Mouse (Mus musculus): Measurements from ENCODE around the gene Svop. TPM values are rescaled to one million over a fixed set of nuclear protein-coding genes. Genes with fewer than 3 reads are reported as not detected.

Gene Svop
- polyA plus RNA-seq, 1 experiment from 2014 or later = 83.0 TPM

DNA sequence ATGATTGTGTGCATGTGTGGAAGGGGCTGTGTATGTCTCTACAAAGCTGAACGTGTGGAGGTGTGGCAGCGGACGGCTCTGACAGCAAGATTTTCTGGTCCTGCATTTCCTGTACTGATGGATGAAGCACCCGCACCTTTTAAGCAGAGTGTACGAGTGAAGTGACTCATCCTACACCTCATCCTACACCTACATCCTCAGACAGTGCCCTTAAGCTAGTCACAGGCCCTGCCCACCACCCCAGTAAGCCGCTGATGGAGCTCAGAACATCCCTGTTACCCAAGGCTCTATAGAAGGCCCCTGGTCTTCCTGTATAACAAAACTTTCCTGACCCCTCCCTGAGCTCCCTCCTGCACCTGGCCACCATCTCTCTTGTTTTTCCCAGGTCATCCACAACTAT, 67.0 kb downstream of the Svop start:
- Histone ChIP-seq H3K27ac (no peak overlapping the region), H3K36me3 (replicated peaks; ENCODE audit: control insufficient read depth, insufficient read depth) (peaks cover 14% of the 10 kb centered on the region; the same call in 1 of the 2 replicates), H3K4me3 (replicated peaks; ENCODE audit: low read length) (no peak overlapping the region), H3K4me1 (replicated peaks; ENCODE audit: control insufficient read depth, insufficient read depth, low read length) (no peaks in the 10 kb centered on the region), H3K4me2 (replicated peaks) (peak overlapping the region; percentile 25; the same call in 1 of the 2 replicates), H3K9ac (no peak overlapping the region), H3K27me3 (ENCODE audit: control insufficient read depth, insufficient read depth, low read length) (no peaks in the 10 kb centered on the region), H3K9me3 (ENCODE audit: control insufficient read depth, low read length) (no peaks in the 10 kb centered on the region)
- 69% methylated on average over 6 of the region's 6 CpGs for WGBS
- ATAC-seq (ENCODE audit: low FRiP score) (peak; percentile 7; the same call in 1 of the 2 replicates), DNase-seq (ENCODE audit: low spot score) (no peak)

GRCm38 (mm10) chr5:114015121-114015520, 76.2 kb downstream of the Svop start:
- Histone ChIP-seq H3K4me3 (replicated peaks; ENCODE audit: low read length) (no peak overlapping the region), H3K9ac (no peak overlapping the region), H3K9me3 (ENCODE audit: control insufficient read depth, low read length) (0 out of 2 replicates have a peak, but pooled peaks cover 3% of the 10 kb centered on the region), H3K4me2 (replicated peaks) (no peak overlapping the region), H3K4me1 (replicated peaks; ENCODE audit: control insufficient read depth, insufficient read depth, low read length) (no peaks in the 10 kb centered on the region), H3K27me3 (ENCODE audit: control insufficient read depth, insufficient read depth, low read length) (no peaks in the 10 kb centered on the region), H3K36me3 (replicated peaks; ENCODE audit: control insufficient read depth, insufficient read depth) (no peaks in the 10 kb centered on the region), H3K27ac (no peak overlapping the region)
- DNase-seq (ENCODE audit: low spot score) (no peak), ATAC-seq (ENCODE audit: low FRiP score) (no peak)
- 69% methylated on average over 7 of the region's 7 CpGs for WGBS

DNA sequence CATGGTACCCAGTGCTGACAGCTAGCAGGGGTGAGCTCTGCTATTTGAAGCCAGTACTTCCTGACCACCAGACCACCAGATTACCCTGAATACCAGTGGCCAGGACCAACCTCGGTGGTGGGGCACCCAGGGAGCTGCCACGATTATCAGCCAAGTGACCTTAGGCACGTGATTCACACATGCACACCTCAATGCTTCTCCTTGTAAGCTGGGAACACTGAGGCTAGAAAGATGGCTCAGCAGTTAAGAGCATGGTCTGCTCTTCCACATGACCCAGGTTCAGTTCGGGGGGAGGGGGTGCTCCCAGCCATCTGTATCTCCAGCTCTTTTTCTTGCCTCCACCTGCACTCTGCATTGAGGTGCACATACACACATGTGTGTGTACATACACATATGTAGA, 82.3 kb downstream of the Svop start:
- whole genome bisulfite sequencing = 86% methylated on average over 4 of the region's 4 CpGs
- ATAC-seq (ENCODE audit: low FRiP score) = no peak

GRCm38 (mm10) chr5:114007753-114008453, 83.5 kb downstream of the Svop start:
- Histone ChIP-seq H3K27ac (no peak overlapping the region), H3K9me3 (ENCODE audit: control insufficient read depth, low read length) (no peaks in the 10 kb centered on the region), H3K4me1 (replicated peaks; ENCODE audit: control insufficient read depth, insufficient read depth, low read length) (no peaks in the 10 kb centered on the region), H3K36me3 (replicated peaks; ENCODE audit: control insufficient read depth, insufficient read depth) (no peaks in the 10 kb centered on the region), H3K9ac (no peak overlapping the region), H3K4me2 (replicated peaks) (no peak overlapping the region), H3K4me3 (replicated peaks; ENCODE audit: low read length) (no peak overlapping the region), H3K27me3 (ENCODE audit: control insufficient read depth, insufficient read depth, low read length) (no peaks in the 10 kb centered on the region)
- ATAC-seq (ENCODE audit: low FRiP score) (no peak), DNase-seq (ENCODE audit: low spot score) (no peak)
- 72% methylated on average over 12 of the region's 12 CpGs for WGBS

More for the DNA sequence above, 82.3 kb downstream of the Svop start:
- no peaks in the 10 kb centered on the region for H3K9me3 ChIP-seq (ENCODE audit: control insufficient read depth, low read length)
- H3K27me3 ChIP-seq (ENCODE audit: control insufficient read depth, insufficient read depth, low read length) = no peaks in the 10 kb centered on the region
- H3K27ac ChIP-seq = no peak overlapping the region
- DNase-seq (ENCODE audit: low spot score) = no peak
- no peaks in the 10 kb centered on the region for H3K36me3 ChIP-seq (replicated peaks; ENCODE audit: control insufficient read depth, insufficient read depth)
- no peaks in the 10 kb centered on the region for H3K4me1 ChIP-seq (replicated peaks; ENCODE audit: control insufficient read depth, insufficient read depth, low read length)
- H3K9ac ChIP-seq = no peak overlapping the region
- no peak overlapping the region for H3K4me3 ChIP-seq (replicated peaks; ENCODE audit: low read length)
- no peak overlapping the region for H3K4me2 ChIP-seq (replicated peaks)

DNA sequence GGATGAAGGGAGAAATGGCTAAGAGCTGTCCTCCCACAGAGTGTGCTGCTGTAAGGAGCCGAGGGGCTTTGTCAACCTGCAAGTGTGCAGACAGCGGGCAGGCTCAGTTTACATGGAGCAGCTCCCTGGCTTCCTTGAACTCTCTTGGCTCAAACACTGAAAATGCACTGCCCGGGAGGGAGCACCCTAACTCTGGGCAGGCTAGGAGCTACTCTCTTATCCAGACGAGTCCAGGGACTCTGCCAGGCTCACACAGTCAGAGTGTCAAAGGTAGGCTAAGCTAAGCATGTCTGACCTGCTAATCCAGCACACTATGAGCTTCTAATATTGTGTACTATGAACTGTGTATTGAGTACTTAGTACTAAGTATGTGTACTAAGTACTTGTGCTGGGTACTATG, 84.4 kb downstream of the Svop start:
- WGBS = 86% methylated on average over 4 of the region's 4 CpGs

DNA sequence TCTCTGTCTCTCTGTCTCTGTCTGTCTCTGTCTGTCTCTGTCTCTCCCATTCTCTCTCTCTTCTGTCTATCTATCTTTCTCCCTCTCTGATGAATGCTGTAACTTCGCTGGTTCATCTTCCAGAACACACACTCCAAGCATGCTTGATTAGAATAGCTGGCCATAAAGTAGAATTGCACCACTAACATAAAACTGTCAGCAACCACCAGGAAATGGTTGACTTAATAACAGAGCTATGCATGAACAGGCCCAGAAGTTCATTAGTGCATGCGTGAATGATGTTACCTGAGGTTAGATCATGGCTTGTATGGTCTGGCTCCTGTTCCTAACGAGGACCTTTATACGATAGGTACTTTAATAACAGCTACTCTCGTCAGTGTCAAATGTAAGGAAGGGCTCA, 86.3 kb downstream of the Svop start:
- 87% methylated on average over 5 of the region's 5 CpGs for WGBS
- H3K4me1 ChIP-seq (replicated peaks; ENCODE audit: control insufficient read depth, insufficient read depth, low read length) = no peaks in the 10 kb centered on the region
- no peak overlapping the region for H3K27ac ChIP-seq
- H3K4me2 ChIP-seq (replicated peaks) = no peak overlapping the region
- H3K27me3 ChIP-seq (ENCODE audit: control insufficient read depth, insufficient read depth, low read length) = no peaks in the 10 kb centered on the region
- H3K9ac ChIP-seq = no peak overlapping the region
- H3K9me3 ChIP-seq (ENCODE audit: control insufficient read depth, low read length) = no peaks in the 10 kb centered on the region
- ATAC-seq (ENCODE audit: low FRiP score) (no peak), DNase-seq (ENCODE audit: low spot score) (no peak)
- H3K4me3 ChIP-seq (replicated peaks; ENCODE audit: low read length) = no peak overlapping the region
- H3K36me3 ChIP-seq (replicated peaks; ENCODE audit: control insufficient read depth, insufficient read depth) = no peaks in the 10 kb centered on the region

More for the DNA sequence above, 84.4 kb downstream of the Svop start:
- H3K4me1 ChIP-seq (replicated peaks; ENCODE audit: control insufficient read depth, insufficient read depth, low read length) = no peaks in the 10 kb centered on the region
- H3K9me3 ChIP-seq (ENCODE audit: control insufficient read depth, low read length) = no peaks in the 10 kb centered on the region
- no peak overlapping the region for H3K4me3 ChIP-seq (replicated peaks; ENCODE audit: low read length)
- DNase-seq (ENCODE audit: low spot score) = no peak
- no peak for ATAC-seq (ENCODE audit: low FRiP score)
- no peak overlapping the region for H3K27ac ChIP-seq
- H3K27me3 ChIP-seq (ENCODE audit: control insufficient read depth, insufficient read depth, low read length) = no peaks in the 10 kb centered on the region
- no peak overlapping the region for H3K4me2 ChIP-seq (replicated peaks)
- no peaks in the 10 kb centered on the region for H3K36me3 ChIP-seq (replicated peaks; ENCODE audit: control insufficient read depth, insufficient read depth)
- no peak overlapping the region for H3K9ac ChIP-seq

DNA sequence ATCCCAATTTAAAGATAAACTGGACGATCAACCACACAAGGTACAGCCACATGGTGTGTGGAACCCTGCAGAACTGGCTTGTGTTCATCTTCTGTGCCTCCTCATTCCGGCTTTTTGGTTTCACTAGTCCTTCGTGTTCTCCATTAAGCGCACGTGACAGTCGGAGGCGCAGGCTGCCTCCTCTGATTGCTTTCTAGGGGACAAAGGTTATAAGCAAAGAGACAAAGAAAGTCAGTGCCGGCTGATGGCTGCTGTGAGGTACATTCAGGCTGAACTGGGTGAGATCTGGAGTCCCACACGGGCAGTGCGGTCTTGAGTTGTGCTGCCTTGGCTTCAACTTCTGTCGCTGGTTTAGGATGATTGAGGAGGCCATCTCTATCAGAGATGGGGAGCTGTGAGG, 86.8 kb downstream of the Svop start:
- no peak overlapping the region for H3K9ac ChIP-seq
- H3K27me3 ChIP-seq (ENCODE audit: control insufficient read depth, insufficient read depth, low read length) = no peaks in the 10 kb centered on the region
- no peaks in the 10 kb centered on the region for H3K4me1 ChIP-seq (replicated peaks; ENCODE audit: control insufficient read depth, insufficient read depth, low read length)
- H3K4me3 ChIP-seq (replicated peaks; ENCODE audit: low read length) = no peak overlapping the region
- DNase-seq (ENCODE audit: low spot score) (no peak), ATAC-seq (ENCODE audit: low FRiP score) (no peak)
- 58% methylated on average over 11 of the region's 11 CpGs for WGBS
- no peaks in the 10 kb centered on the region for H3K36me3 ChIP-seq (replicated peaks; ENCODE audit: control insufficient read depth, insufficient read depth)
- H3K27ac ChIP-seq = no peak overlapping the region
- H3K4me2 ChIP-seq (replicated peaks) = no peak overlapping the region
- no peaks in the 10 kb centered on the region for H3K9me3 ChIP-seq (ENCODE audit: control insufficient read depth, low read length)

DNA sequence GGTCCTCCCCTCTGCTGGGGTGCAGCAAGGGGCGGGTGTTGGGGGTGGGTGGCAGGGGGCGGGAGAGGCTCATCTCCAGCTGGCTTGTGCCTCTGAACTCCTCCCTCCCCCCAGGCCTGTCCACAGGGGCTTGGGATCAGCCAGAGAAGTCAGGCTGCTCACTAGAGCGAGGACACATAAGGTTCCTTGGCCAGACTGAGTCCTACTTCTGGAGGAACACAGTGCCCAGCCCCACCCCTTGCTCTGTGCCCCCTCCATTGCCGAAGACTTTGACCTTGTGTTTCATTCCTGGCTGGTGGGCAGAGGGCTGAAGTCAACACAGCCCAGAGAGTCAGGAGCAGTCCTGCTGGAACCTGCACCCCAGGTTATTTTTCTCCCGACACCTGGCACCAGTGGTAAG, 87.8 kb downstream of the Svop start, which contains the start of gene Dao:
Gene Dao (plus strand): TSS at position 162 of the 400 bp plus-strand sequence.
- H3K36me3 ChIP-seq (replicated peaks; ENCODE audit: control insufficient read depth, insufficient read depth) = no peaks in the 10 kb centered on the region
- no peak within 1 kb of the TSS for H3K4me3 ChIP-seq (replicated peaks; ENCODE audit: low read length)
- no peaks in the 10 kb centered on the region for H3K4me1 ChIP-seq (replicated peaks; ENCODE audit: control insufficient read depth, insufficient read depth, low read length)
- 69% methylated on average over 5 of the region's 5 CpGs for WGBS
- no peak within 1 kb of the TSS for H3K9ac ChIP-seq
- no peak for DNase-seq (ENCODE audit: low spot score)
- ATAC-seq (ENCODE audit: low FRiP score) = no peak
- H3K27ac ChIP-seq = no peak within 1 kb of the TSS
- no peak within 1 kb of the TSS for H3K4me2 ChIP-seq (replicated peaks)
- no peaks in the 10 kb centered on the region for H3K9me3 ChIP-seq (ENCODE audit: control insufficient read depth, low read length)
- H3K27me3 ChIP-seq (ENCODE audit: control insufficient read depth, insufficient read depth, low read length) = no peaks in the 10 kb centered on the region

DNA sequence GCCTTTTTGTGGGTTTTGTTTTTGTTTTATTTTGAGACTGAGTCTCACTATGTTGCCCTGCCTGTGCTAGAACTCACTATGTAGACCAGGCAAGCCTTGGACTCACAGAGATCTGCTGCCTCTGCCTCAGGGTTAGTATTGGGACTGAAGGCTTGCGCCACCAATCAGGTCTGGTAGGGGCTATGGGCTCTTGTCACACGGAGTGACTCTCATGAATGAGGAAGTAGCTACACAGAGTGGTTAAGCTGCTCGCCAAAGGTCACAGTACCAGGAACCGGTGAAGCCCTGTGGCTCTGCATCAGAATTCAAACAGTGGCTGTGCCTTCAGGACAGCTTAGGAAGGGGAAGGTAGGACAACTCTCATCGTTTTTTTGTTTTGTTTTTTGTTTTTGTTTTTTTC, 92.0 kb downstream of the Svop start:
- Histone ChIP-seq H3K27ac (no peak overlapping the region), H3K4me3 (replicated peaks; ENCODE audit: low read length) (no peak overlapping the region), H3K4me1 (replicated peaks; ENCODE audit: control insufficient read depth, insufficient read depth, low read length) (peaks cover 2% of the 10 kb centered on the region), H3K27me3 (ENCODE audit: control insufficient read depth, insufficient read depth, low read length) (no peaks in the 10 kb centered on the region), H3K9me3 (ENCODE audit: control insufficient read depth, low read length) (no peaks in the 10 kb centered on the region), H3K36me3 (replicated peaks; ENCODE audit: control insufficient read depth, insufficient read depth) (no peaks in the 10 kb centered on the region), H3K4me2 (replicated peaks) (no peak overlapping the region), H3K9ac (no peak overlapping the region)
- DNase-seq (ENCODE audit: low spot score) = no peak
- WGBS = 68% methylated on average over 5 of the region's 5 CpGs
- ATAC-seq (ENCODE audit: low FRiP score) = no peak

DNA sequence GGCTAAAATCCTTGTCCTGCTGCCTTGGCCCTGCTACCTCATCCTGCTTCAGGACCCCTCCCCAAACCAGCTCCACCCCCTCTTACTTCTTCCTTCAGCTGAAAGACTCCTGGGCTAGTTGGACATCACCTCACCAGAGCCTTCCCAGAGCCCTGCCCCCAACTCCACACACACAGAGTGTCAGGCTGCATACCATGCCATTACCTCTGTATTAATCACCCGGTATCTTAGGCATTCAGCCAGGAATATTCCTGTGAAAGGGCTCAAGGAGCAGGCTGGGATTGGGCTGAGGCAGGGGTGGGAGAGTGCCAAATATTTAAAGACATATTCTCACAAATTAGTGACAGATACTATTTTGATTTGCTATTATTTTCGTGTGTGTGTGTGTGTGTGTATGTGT, 94.9 kb downstream of the Svop start:
- no peak overlapping the region for H3K4me3 ChIP-seq (replicated peaks; ENCODE audit: low read length)
- ATAC-seq (ENCODE audit: low FRiP score) (no peak), DNase-seq (ENCODE audit: low spot score) (no peak)
- 58% methylated on average over 2 of the region's 2 CpGs for whole genome bisulfite sequencing
- H3K9me3 ChIP-seq (ENCODE audit: control insufficient read depth, low read length) = no peaks in the 10 kb centered on the region
- H3K27me3 ChIP-seq (ENCODE audit: control insufficient read depth, insufficient read depth, low read length) = no peaks in the 10 kb centered on the region
- no peak overlapping the region for H3K27ac ChIP-seq
- H3K36me3 ChIP-seq (replicated peaks; ENCODE audit: control insufficient read depth, insufficient read depth) = no peaks in the 10 kb centered on the region
- peaks cover 17% of the 10 kb centered on the region for H3K4me1 ChIP-seq (replicated peaks; ENCODE audit: control insufficient read depth, insufficient read depth, low read length)
- no peak overlapping the region for H3K4me2 ChIP-seq (replicated peaks)
- H3K9ac ChIP-seq = no peak overlapping the region
